Mouse (Mus musculus) small intestine, adult 2 months (tissue): ENCODE data around the gene Crygc.

Experiments
- CTCF ChIP-seq: fragments of 200-500 bp; IDR thresholded peaks from 2 replicates; pipeline ENCODE4 v1.5.1; 2012; ENCODE audit warnings: low read depth, mild to moderate bottlenecking, control low read depth, inconsistent platforms, low read length, moderate library complexity, mixed read lengths; ENCODE audit not compliant: insufficient replicate concordance, insufficient read length; ENCODE audit errors: extremely low read depth
- POLR2A ChIP-seq: fragments of 200-500 bp; IDR thresholded peaks from 2 replicates; pipeline ENCODE4 v1.6.1; 2012; ENCODE audit warnings: low read depth, mild to moderate bottlenecking, control low read depth, inconsistent platforms, low read length, moderate library complexity

- TF ChIP-seq CTCF, result no peak
- TF ChIP-seq POLR2A, result no peak
These were observed 34.3 kb upstream of the Crygc start for GRCm38 (mm10) chr1:65107654-65108279.
